ENCODE assay signal across 11 mouse cellular contexts in the genomic region with DNA sequence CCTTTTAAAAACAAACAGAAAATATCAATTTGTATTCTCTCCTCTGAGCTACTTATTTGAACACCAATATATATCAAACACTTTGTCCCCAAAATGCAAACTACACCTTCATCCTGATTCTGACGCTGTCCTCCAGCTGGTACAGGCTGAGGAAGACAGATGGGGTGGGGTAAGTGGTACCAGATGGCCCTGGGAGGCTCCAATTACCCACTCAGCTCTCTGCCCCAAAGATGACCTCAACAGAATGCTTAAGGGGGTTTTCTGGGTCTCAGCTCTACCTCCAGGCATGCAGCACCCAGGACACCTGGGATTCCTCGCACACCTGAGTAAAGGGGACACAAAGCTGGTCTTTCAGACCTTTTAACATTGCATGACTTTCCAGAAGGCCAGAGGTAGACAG. TPM values are rescaled to one million over a fixed set of nuclear protein-coding genes. Genes with fewer than 3 reads are reported as not detected.
DNase-seq lines count a peak whose midpoint lies in the region; ATAC-seq and TF ChIP-seq lines count a peak whose summit lies in the region.
"Had no signal": no experiment of that assay in that cellular context is flagged by ENCODE, and none has a peak within 500 bp of the region (broad histone marks: within the 10 kb centered on the region; RNA-seq: fewer than 3 reads in every experiment).

No protein-coding gene starts in this region.

- 48% methylated on average over 2 of the region's 2 CpGs for WGBS in hindbrain, embryonic 13.5 days
- 57% methylated on average over 2 of the region's 2 CpGs for WGBS in hindbrain, postnatal 0 days
- WGBS in limb, embryonic 11.5 days, result 17% methylated on average over 2 of the region's 2 CpGs

- no peak for ATAC-seq in hindbrain, embryonic 13.5 days (ENCODE audit: low FRiP score)
- ATAC-seq in hindbrain, postnatal 0 days, result no peak
- ATAC-seq in limb, embryonic 11.5 days (ENCODE audit: insufficient number of reproducible peaks, low FRiP score, low TSS enrichment, low read depth), result 0 out of 2 replicates have a peak, but pooled peaks have one; percentile 35
- ATAC-seq: midbrain, embryonic 16.5 days had no signal

- no peak overlapping the region for H3K4me3 ChIP-seq in hindbrain, embryonic 13.5 days
- no peak overlapping the region for H3K4me3 ChIP-seq in hindbrain, postnatal 0 days (ENCODE audit: low read length)
- peak overlapping the region; percentile 23; the same call in 1 of the 2 replicates for H3K4me3 ChIP-seq in E14TG2a.4 (replicated peaks; ENCODE audit: low read length)
- no peak overlapping the region for H3K4me3 ChIP-seq in limb, embryonic 11.5 days (ENCODE audit: low read depth, low read length)

- no peaks in the 10 kb centered on the region for H3K27me3 ChIP-seq in hindbrain, embryonic 13.5 days
- H3K27me3 ChIP-seq in hindbrain, postnatal 0 days (ENCODE audit: insufficient read depth, low read length), result no peaks in the 10 kb centered on the region
- H3K27me3 ChIP-seq in E14TG2a.4 (ENCODE audit: insufficient read depth, low read length), result no peaks in the 10 kb centered on the region
- no peaks in the 10 kb centered on the region for H3K27me3 ChIP-seq in limb, embryonic 11.5 days (ENCODE audit: control insufficient read depth, insufficient read depth, low read length)

- TF ChIP-seq CTCF in hindbrain, postnatal 0 days (IDR thresholded peaks at IDR 0.05; ENCODE audit: low read depth), result no peak
- TF ChIP-seq CTCF in E14TG2a.4 (conservative IDR thresholded peaks at IDR 0.05; ENCODE audit: low read length), result no peak

- peaks cover 83% of the 10 kb centered on the region for H3K4me1 ChIP-seq in hindbrain, embryonic 13.5 days (replicated peaks)
- H3K4me1 ChIP-seq in hindbrain, postnatal 0 days (ENCODE audit: insufficient read depth, low read length), result peaks cover 50% of the 10 kb centered on the region
- peaks cover 98% of the 10 kb centered on the region for H3K4me1 ChIP-seq in E14TG2a.4 (replicated peaks; ENCODE audit: low read depth, low read length)
- peaks cover 41% of the 10 kb centered on the region for H3K4me1 ChIP-seq in limb, embryonic 11.5 days (ENCODE audit: control insufficient read depth, insufficient read depth, low read length)

- no peaks in the 10 kb centered on the region for H3K36me3 ChIP-seq in hindbrain, embryonic 13.5 days
- H3K36me3 ChIP-seq in hindbrain, postnatal 0 days (ENCODE audit: insufficient read depth, low read length), result no peaks in the 10 kb centered on the region
- H3K36me3 ChIP-seq in E14TG2a.4 (ENCODE audit: insufficient read depth, low read length), result peaks cover 9% of the 10 kb centered on the region
- no peaks in the 10 kb centered on the region for H3K36me3 ChIP-seq in limb, embryonic 11.5 days (ENCODE audit: control insufficient read depth, insufficient read depth, low read length)

- H3K4me2 ChIP-seq in hindbrain, embryonic 13.5 days, result no peak overlapping the region
- H3K4me2 ChIP-seq in hindbrain, postnatal 0 days (ENCODE audit: low read depth, low read length), result no peak overlapping the region
- H3K4me2 ChIP-seq in limb, embryonic 11.5 days (ENCODE audit: low read depth, severe bottlenecking), result no peak overlapping the region

- no peak overlapping the region for H3K9ac ChIP-seq in hindbrain, embryonic 13.5 days
- H3K9ac ChIP-seq in hindbrain, postnatal 0 days (replicated peaks; ENCODE audit: low read length), result no peak overlapping the region
- no peak overlapping the region for H3K9ac ChIP-seq in limb, embryonic 11.5 days (ENCODE audit: low read length)

- no peak for DNase-seq in hindbrain, postnatal 0 days (ENCODE audit: low spot score)
- DNase-seq in embryo, embryonic 11 days, result peak; percentile 71
- peak; percentile 74 for DNase-seq in limb, embryonic 11.5 days (ENCODE audit: low spot score)
- DNase-seq in lung, adult 18-20 months, result no peak
- DNase-seq in kidney, adult 18-20 months, result no peak
- no peak for DNase-seq in kidney, adult 9 months
- DNase-seq: kidney, postnatal 36 days; thymus, adult 2 months had no signal

- peak overlapping the region; percentile 58; the same call in 1 of the 2 replicates for H3K27ac ChIP-seq in hindbrain, embryonic 13.5 days
- no peak overlapping the region for H3K27ac ChIP-seq in hindbrain, postnatal 0 days
- H3K27ac ChIP-seq in limb, embryonic 11.5 days (replicated peaks; ENCODE audit: low read depth, low read length), result no peak overlapping the region

- H3K9me3 ChIP-seq in hindbrain, embryonic 13.5 days, result no peaks in the 10 kb centered on the region
- H3K9me3 ChIP-seq in hindbrain, postnatal 0 days (ENCODE audit: low read length), result no peaks in the 10 kb centered on the region
- no peaks in the 10 kb centered on the region for H3K9me3 ChIP-seq in E14TG2a.4 (ENCODE audit: low read length)
- no peaks in the 10 kb centered on the region for H3K9me3 ChIP-seq in limb, embryonic 11.5 days (ENCODE audit: control insufficient read depth, low read length)

RNA-seq across cellular contexts. Expression of a gene that starts 13.9 kb away (rescaled TPM):
- polyA plus RNA-seq in hindbrain, embryonic 13.5 days (2015; fragmentation: Nextera tagmentation; extraction: Ambion mirVana), result 76.4 and 77.0 TPM in 2 replicates
- 38.2 and 39.2 TPM in 2 replicates for total RNA-seq in hindbrain, postnatal 0 days (2014; rRNA removed)
- 30.4 and 35.2 TPM in 2 replicates for polyA plus RNA-seq in hindbrain, postnatal 0 days (2015; fragmentation: Nextera tagmentation; extraction: Ambion mirVana)
- polyA plus RNA-seq in limb, embryonic 11.5 days (2014; fragmentation: Nextera tagmentation; extraction: Ambion mirVana), result 79.5 and 87.0 TPM in 2 replicates

RNA-seq across cellular contexts. Expression of a gene that starts 59.6 kb away (rescaled TPM):
- 1.1 and 1.9 TPM in 2 replicates for polyA plus RNA-seq in hindbrain, embryonic 13.5 days (2015; fragmentation: Nextera tagmentation; extraction: Ambion mirVana)
- 1.8 and 2.6 TPM in 2 replicates for total RNA-seq in hindbrain, postnatal 0 days (2014; rRNA removed)
- polyA plus RNA-seq in hindbrain, postnatal 0 days (2015; fragmentation: Nextera tagmentation; extraction: Ambion mirVana), result 0.54 and 0.63 TPM in 2 replicates
- polyA plus RNA-seq in limb, embryonic 11.5 days (2014; fragmentation: Nextera tagmentation; extraction: Ambion mirVana), result 0.32 and 0.44 TPM in 2 replicates

Comparison
In these comparisons a context has a peak if more than half of its experiments do, and no peak if none do; other contexts are left out.
1. DNase-seq: peak in embryo, embryonic 11 days (single experiment) and limb, embryonic 11.5 days (single experiment); none in hindbrain, postnatal 0 days (single experiment), lung, adult 18-20 months (0 of 2), kidney, adult 18-20 months (single experiment) and kidney, adult 9 months (single experiment).